In the genomic region with DNA sequence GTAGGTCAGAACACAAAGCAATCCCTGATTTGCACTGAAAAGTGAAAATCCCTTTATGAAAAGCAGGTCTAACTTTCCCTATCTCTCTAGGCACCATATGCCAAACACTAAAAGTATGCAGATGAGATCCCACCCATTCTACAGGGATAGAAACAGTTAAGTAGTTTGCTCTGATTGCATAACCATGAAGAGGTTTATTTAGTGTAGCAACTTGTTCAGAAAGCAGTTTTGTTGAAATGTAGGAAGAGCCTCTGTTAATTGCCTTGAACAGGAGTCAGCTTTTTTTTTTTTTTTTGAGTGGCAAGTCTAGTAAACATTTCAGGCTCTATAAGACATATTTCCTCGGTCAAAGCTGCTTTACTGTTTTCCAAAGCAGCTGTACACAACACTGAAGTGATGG, we compare ENCODE assay signal across 21 mouse cellular contexts.
DNase-seq lines count a peak whose midpoint lies in the region; ATAC-seq and TF ChIP-seq lines count a peak whose summit lies in the region.
"Had no signal": no experiment of that assay in that cellular context is flagged by ENCODE, and none has a peak within 500 bp of the region (broad histone marks: within the 10 kb centered on the region; RNA-seq: fewer than 3 reads in every experiment).

No protein-coding gene starts in this region.

- H3K4me3 ChIP-seq in gastrocnemius, adult 2 months: no peak overlapping the region
- no peak overlapping the region for H3K4me3 ChIP-seq in liver, adult 2 months (ENCODE audit: insufficient read depth, low read depth, low read length)
- no peak overlapping the region for H3K4me3 ChIP-seq in liver, embryonic 12.5 days

- no peak for TF ChIP-seq CTCF in gastrocnemius, adult 2 months (IDR thresholded peaks at IDR 0.05)
- no peak for TF ChIP-seq CTCF in liver, adult 2 months (IDR thresholded peaks at IDR 0.05; ENCODE audit: low read depth, low read length)

- peak overlapping the region; percentile 68 for H3K27ac ChIP-seq in gastrocnemius, adult 2 months
- H3K27ac ChIP-seq in liver, adult 2 months (replicated peaks; ENCODE audit: insufficient read depth, low read depth, low read length): no peak overlapping the region
- no peak overlapping the region for H3K27ac ChIP-seq in liver, embryonic 12.5 days

- no peaks in the 10 kb centered on the region; the same call in 1 of the 2 replicates for H3K4me1 ChIP-seq in liver, adult 2 months (ENCODE audit: control insufficient read depth, insufficient read depth, low read length)
- H3K4me1 ChIP-seq in liver, embryonic 12.5 days: no peaks in the 10 kb centered on the region

- intact Hi-C loops in gastrocnemius, adult 2 months (cut with DNase I): loop anchor here (5.0 kb wide), 1 partner anchor 64 kb away; no protein-coding TSS in a partner anchor

- no peaks in the 10 kb centered on the region for H3K9me3 ChIP-seq in liver, embryonic 12.5 days (replicated peaks)
- H3K9me3 ChIP-seq: G1E had no signal

- peak; percentile 64; the same call in 1 of the 2 replicates for ATAC-seq in frontal cortex, adult (ENCODE audit: low TSS enrichment)
- no peak for ATAC-seq in liver, embryonic 12.5 days
- ATAC-seq: activated CD4-positive, CD25-positive, alpha-beta regulatory T cell, adult 4 months; CD4-positive, CD25-positive, alpha-beta regulatory T cell, adult 4 months; Patski had no signal

- TF ChIP-seq POLR2A in liver, adult 2 months (IDR thresholded peaks at IDR 0.05; ENCODE audit: extremely low read depth, insufficient read depth, low read length): no peak

- H3K36me3 ChIP-seq in liver, adult 2 months (ENCODE audit: control insufficient read depth, insufficient read depth, low read length): no peaks in the 10 kb centered on the region
- no peaks in the 10 kb centered on the region for H3K36me3 ChIP-seq in liver, embryonic 12.5 days
- H3K36me3 ChIP-seq: G1E had no signal

- no peak overlapping the region for H3K4me2 ChIP-seq in liver, embryonic 12.5 days

- no peak for DNase-seq in frontal cortex, adult 2 months (ENCODE audit: extremely low spot score in 1 of 2, low spot score in 1 of 2)
- DNase-seq in gastrocnemius, adult 2 months: no peak
- DNase-seq in gastrocnemius, adult 8-10 months (ENCODE audit: low spot score in 2 of 2): no peak
- peak; percentile 58 for DNase-seq in liver, adult 2 months (ENCODE audit: extremely low read depth, low read depth, low spot score)
- DNase-seq: adrenal gland, adult 2 months; adrenal gland, adult 8-10 months; adrenal gland, postnatal 10 days; adrenal gland, postnatal 14 days; adrenal gland, postnatal 25 days; adrenal gland, postnatal 36 days; B cell, adult 2 months; cerebellum, adult 11 months; cerebellum, adult 11-12 months; cerebellum, adult 18-20 months had no signal

- no peaks in the 10 kb centered on the region for H3K79me2 ChIP-seq in liver, adult 2 months (ENCODE audit: control insufficient read depth, insufficient read depth, low read length)

- 17% methylated on average over 1 of the region's 1 CpGs for WGBS in liver, adult 2 months
- 59% methylated on average over 1 of the region's 1 CpGs for WGBS in liver, embryonic 12.5 days (ENCODE audit: insufficient replicate concordance)

- H3K9ac ChIP-seq in liver, adult 2 months (ENCODE audit: low read depth, low read length): no peak overlapping the region
- no peak overlapping the region for H3K9ac ChIP-seq in liver, embryonic 12.5 days

- no peaks in the 10 kb centered on the region for H3K27me3 ChIP-seq in liver, adult 2 months (ENCODE audit: control insufficient read depth, insufficient read depth, low read length)
- H3K27me3 ChIP-seq in liver, embryonic 12.5 days (replicated peaks): no peaks in the 10 kb centered on the region
- H3K27me3 ChIP-seq: CH12.LX had no signal
